Mouse (Mus musculus) layer of hippocampus, postnatal 25 days (tissue): ENCODE measurements at regions not wholly inside any gene's neighbourhood (a gene's known extent, or its start where the extent isn't known, plus 50 kb on each side); places are given as distances from the start of the nearest gene placed in this dataset.
"Not testable (repeated sequence)": the region's sequence is repeated elsewhere in the genome, so short reads cannot be mapped to it uniquely, and the experiment has no call there.

Source experiments
- DNase-seq, 2 experiments: peaks; one replicate each; pipeline ENCODE4 v3.0.0; 2022; ENCODE audit warnings: mixed read lengths in 2 of 2, low spot score in 1 of 2; ENCODE audit errors: extremely low spot score in 1 of 2

DNA sequence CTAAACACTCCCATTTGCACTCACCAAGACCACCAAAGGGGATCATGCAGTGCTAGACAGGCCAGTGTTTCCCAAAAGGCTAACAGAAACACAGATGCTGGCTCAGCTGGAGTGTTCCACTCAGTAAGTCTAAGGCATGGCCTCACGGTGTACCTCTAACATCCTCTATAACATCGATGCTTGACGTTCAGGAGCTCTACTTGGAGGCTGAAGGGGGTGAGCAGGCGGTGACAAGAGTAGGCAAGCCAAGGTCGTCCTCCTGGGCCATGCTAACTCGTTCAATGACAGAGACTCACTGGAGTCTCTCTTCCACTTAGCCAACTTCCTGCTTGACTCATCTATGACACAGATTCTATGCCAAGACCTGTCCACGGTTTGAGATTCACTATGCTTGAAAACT lies 105.9 kb upstream of the Fhl2 start:
- no peak for DNase-seq

DNA sequence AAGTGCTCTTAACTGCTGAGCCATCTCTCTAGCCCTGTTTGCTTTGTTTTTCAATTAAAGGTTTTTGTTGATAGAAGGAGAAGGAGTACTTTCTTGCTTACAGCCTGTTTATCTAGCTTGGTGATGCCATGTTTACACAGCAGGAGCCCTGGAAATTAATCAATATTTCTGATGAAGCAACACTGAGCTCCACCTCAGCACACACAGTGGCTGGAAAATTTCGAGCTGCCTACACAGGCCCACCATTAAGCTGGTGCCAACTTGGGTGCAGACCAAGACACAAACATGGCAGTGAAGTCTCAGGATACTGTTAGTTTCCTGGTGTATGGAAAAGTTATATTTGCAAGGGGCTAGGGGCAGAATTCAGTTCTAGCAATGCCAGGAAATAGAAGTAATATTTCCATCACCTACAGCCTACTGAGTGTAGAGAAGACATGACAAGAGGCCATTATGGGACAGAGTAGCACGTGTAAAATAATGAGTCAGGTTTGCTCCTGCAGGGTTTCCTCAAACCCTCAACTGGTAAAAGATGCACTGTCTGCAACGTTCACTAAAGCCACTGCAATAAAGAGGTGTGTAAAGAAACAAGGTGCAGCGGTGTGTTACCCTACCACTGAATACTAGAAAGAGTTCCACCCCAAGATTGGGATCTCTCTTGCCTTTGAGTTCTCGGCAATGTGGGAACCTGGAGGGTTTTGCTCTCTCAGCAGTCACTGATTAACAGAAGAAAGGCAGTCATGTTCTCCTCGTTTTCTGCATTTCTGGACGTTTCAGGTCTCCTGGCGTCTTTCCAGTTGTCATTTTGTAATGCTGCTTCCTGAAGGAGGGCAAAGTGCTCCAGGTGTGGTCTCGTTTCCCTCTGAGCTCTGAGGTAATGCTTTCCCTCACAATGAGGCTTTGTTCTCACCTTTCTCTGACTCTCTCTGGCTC lies 108.8 kb upstream of the Fhl2 start:
- DNase-seq: no peak

DNA sequence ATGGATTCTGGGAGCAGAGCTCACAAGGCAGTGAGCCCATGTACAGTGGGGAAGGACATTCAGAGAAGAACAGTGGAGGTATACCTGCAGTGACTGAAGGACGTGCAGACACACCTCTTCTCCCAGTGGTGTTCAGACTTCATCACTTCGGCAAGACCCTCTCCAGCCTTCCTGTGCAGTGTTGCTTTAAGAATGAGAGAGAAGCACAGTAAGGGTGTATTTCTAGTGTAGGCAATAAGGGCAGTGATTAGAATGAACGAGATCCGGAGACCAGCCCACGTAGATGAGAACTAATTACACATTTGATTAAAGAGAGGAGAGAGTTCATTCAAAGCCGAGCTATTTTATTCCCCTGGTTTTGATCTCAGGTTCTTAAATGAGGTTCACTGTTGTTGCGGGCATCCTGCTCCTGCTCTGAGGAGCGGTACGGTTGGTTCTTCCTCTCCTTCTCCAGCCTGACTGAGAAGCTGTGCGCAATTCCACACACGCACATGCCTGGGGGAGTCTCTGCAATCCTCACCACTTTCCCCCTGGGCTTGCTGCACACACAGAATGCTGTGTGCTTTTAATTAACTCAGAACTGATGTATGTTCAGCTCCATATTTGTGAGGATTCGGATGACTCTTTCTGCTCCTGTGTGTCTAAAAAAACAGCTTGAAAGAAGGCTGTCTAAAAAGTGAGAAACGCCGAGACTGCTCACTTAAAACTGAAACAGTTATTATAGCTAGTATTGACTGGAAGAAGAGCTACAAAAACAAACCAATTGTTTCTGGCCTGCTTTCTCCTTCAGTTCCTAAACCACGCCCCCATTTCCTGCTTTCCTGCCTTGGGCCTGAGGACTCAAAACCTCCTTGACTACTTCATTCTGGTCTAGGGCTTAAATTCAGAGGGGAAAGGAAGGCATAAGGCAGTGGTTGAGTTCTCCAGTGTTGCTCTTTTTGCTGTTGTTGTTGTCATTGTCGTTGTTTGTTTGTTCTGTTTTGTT lies 114.2 kb upstream of the Fhl2 start:
- DNase-seq: no peak

DNA sequence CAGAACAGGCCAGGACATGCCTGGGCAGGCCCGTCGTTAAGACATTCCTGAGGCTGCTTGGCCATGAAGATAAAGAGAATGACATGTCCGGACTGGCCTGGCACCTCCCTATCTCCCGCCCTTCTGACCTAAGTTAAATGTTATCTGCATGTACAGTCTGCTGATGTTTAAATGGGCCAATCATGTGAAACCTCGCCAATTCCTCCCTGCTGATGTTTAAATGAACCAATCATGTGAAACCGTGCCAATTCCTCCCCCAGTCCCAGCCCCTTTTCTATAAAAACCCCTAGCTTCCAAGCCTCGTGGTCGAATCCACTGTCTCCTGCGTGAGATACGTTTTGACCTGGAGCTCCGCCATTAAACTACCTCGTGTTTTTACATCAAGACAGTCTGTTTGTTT lies 119.5 kb upstream of the Fhl2 start:
- not testable (repeated sequence) for DNase-seq

DNA sequence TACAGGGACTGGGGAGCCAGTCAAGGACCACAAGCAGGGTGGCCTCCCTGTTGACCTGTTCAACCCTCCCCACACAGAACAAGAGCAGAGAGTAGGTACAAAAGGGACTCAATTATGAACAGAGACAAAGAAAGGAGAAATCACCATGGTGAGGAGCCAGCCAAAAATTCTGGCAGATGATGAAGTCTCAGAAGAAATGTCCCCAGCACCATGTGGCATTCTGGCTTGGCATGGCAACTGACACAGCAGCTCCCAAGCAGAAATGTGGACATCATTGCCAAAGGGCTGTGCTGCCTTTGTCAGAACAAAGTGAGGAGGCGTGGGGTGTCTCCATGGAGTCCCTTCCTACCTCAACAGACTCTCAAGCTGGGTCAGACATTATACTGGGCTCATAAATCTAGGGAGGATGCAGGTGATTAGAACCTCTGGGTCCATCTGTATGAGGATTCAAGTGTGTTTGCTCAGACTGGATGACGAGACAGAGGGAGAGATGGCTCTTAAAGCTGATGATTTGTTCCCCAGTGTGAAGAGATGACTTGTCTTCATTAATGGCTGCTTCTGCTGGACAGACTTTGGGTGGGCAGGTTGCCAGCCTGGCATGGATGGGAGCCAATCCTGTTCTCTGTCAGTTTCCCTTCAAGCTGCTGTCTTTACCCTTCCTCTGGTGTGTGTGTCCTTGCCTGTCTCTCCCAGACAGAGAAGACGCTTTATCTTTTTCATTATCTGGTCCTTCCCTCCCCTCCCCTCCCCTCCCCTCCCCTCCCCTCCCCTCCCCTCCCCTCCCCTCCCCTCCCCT lies 120.5 kb upstream of the Fhl2 start:
- peak in 1 of 2 experiments; percentile 60 for DNase-seq

DNA sequence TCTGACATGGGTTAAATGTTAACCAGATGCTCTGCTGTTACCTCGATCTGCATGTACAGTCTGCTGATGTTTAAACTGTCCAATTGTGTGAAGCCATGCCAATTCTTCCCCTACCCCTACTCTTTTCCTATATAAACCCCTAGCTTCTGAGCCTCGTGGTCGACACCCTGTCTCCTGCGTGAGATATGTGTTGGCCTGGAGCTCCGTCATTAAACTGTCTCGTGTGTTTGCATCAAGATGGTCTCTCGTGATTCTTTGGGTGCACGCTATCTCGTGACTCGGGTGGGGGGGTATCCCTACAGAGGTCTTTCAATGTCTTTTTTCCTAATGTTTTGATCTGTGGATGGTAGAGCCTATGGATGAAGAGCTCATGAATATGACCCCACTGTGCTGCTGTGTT lies 110.9 kb upstream of the Nck2 start:
- DNase-seq: not testable (repeated sequence)

DNA sequence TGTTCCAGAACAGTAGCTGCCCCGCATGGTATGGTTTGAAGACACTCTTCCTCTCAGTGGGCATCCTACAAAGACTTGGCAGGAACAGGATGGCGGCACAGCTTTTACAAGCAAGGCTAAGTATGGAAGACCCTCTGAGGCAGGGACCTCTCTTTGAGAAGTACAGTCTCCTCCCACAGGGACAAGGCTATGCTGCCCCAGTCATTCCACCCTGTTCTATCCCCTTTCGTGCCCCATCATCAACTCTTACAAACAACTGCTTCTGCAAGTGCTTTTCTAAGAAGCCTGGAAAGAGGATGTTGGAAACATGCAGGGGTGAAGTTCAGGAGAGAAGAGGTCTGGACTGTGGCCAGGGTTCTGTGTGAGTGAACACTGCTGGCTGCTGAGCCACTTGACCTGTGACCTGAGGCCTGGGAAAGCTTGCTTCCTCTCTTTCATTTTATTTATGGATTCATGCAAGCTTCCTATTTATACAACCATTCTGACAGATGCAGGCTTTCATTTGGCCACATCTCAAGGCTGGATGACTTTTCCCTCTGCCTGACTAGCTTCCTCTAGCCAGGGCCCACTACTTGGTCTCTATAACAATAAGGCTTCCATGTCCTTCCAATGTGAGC lies 107.1 kb upstream of the Nck2 start:
- DNase-seq: no peak

DNA sequence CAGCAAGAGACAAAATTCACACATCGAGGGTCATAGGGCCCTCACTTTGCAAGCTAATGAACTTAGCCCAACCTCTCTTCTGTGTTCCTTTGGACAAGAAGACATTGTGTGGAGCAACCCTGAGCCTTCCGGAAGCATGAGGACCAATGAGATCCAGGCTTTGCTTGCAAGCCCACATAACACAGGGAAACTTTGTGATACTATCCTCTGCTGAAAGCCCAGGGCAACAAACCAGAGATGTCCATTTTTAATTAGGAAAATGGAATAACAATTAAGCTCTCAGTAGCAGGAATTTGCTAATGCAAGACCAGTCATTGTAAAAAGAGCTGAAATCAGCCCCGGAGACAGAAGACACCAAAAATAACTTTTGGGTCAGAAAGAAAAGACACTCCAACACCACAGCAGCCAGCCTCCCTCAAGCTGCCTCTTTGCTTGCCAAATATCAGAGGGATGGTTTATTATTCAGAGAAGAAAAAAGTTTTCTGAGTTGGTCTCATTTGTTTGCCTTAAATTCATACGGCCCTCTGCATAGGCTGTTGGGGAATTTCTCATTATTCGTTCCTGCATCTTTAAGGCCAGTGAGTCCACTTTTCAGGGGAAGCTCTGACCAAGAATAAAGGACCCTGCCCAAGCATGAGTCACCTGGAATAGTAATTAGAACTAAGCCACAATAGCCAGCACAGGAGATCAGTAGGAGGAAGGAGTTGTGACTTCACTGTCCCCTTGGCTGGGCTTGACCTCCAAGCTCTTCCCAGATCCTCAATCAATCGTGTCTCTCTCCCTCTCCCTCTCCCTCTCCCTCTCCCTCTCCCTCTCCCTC lies 106.1 kb upstream of the Nck2 start:
- DNase-seq: no peak

DNA sequence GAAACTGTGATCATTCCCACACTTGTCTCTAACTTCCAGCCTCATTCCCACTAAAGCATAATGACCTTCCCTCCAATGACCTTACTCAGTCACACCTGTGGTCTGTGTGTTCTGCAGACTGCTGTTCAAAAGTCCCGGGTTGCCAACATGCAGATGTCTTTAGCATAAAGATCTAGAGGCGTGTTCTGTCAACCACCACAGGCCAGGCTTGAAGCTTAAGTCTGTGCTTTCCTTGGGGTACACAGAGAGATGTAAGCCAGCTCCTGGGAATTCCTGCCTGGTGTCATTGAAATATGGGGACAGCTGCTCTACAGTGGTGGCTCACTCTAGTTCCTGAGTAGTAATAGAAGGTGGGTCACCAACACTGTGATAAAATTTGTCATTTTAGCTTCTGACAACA lies 101.5 kb upstream of the Nck2 start:
- DNase-seq: no peak

DNA sequence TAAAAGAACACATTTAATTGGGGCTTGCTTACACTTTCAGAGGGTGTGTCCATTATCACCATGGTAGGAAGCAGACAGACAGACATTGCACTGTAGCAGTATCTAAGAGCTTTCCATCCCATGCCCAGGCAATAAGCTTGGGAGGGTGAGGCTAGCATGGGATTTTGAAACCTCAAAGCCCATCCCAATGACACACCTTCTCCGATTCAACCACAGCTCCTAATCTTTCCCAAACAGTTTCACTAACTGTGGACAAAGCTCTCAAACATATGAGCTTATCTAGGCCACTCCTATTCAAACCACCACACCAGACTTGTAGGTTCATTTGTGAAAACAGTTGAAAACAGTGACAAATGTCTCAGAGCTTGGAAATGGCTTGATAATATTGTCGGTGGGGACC lies 101.0 kb upstream of the Nck2 start:
- no peak for DNase-seq

DNA sequence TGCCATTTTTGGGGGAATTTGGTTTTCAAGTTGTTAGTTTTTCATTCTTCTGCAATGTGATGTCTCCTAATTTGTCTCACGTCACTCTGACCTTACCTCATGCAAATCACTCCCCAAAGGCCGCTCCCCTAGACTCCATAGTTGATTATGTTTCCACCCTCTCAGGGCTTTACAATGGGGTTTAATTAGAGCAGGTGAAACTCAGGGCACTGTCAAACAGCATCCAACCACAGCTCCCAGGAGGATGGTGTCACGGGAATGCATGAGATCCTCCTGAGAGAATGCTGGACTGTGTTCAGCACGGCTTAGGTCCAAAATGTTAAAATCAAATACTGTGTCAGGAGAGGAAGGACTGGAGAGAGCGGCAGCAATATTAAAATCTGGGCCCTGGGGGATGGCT lies 100.4 kb upstream of the Nck2 start:
- no peak for DNase-seq

DNA sequence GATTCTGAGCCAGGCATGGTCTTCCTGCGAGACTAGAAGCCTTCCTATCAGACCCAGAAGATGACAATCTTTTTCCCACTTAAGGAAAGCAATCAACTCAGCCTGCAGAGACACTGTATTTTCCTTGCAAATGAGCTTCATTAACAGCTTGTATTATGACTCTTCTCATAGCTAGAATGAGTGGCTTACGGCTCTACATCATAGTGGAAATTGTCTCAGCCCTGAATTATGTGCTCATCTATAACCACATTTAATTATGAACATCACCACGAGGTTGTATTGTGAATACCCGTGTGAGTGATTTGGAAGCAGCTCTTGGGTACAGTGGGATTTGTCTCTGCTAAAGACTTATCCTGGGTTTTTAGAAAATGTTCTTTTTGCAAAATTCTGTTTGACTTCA lies 97.2 kb upstream of the Nck2 start:
- DNase-seq: no peak

DNA sequence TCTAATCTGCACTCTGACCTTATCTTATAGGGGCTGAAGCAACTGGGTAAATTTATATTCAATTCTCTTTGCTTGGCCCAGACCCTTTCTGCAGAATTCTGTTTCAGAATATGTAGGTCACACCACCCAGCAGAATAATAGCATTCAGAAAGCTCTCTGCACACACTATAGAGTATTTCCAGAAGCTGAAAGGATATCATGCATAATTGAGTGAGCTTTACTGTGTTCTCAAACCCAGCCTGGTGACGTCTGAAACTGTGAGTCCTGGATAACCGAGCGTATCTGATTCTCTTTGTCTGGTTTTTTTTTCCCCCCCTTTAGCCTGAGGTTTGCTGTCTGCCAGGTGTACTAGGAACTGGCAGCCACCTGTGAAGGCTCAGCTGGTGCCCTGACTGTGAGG lies 94.4 kb upstream of the Nck2 start:
- DNase-seq: no peak

DNA sequence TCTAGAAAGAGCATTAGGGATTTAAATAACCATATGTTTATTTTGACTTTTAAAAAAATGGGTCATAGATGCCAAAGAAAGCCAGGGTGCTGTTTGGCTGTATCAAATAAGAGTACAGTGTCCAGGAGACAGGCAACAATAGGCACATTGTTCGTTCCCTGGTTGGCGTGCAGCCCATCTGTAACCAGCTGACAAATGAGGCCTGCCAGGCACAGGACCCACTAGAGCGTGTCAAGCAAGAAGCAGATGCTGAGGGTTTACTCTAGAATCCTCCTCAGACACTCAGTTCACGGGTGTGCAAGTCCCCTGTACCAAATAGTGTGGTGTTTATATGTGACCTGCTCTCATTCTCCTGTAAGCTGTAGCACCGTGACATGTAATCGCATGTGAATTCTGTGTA lies 86.2 kb upstream of the Nck2 start:
- DNase-seq: peak; percentile 13 to 32

DNA sequence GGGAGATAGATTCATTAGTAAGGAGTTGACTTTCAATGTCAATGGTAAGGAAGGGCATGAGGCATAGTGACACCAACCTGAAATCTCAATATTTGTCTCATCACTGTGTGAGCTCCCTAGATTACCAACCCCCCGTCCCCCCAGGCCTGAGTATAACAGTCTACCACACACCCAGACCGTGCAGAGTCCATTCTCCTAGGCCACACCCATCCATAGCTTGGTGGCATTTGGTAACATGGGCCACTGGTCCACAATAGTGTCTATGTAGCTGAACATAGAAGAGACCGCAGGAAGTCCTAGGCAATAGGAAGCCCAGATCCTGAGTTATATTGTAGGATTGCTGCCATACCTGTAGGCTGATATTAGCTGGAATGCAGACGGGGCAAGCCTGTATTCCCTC lies 84.7 kb upstream of the Nck2 start:
- DNase-seq: no peak

DNA sequence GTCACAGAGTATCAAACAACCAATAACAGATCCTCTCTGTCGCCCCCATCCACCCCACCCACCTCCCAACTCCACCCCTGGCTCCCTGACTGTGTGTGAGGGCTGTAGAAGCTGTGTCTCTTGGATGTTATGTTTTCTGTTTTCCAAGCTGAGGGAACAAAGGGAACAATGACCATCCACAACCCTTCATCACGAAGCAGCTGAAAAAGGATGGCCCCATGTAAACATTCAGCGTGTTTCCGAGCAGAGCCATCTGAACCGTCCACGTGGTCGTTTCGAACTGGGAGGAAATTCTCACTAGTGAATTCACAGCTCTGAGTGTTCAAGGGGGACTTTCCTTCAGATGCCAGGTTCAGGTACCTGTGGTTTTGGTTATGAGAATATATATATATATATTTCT lies 84.1 kb upstream of the Nck2 start:
- no peak for DNase-seq

DNA sequence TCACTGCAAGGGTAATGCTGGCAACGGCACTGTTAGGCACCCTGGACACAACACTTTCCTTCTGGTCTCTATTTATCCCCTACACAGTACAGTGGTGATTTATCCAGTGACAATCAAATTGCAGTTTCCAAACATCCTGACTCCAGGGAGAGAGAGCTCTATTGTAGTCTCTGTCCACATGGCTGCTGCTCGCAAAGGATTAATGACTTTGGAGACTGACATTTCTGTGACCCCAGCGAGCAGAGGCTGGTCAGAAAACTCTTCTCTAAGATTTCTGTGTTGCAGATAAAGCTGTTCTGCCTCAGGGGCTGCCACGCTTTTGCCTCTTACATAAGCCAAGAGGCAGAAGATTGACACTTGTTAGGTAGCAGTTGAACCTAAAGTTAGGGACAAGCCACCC lies 83.6 kb upstream of the Nck2 start:
- no peak for DNase-seq

DNA sequence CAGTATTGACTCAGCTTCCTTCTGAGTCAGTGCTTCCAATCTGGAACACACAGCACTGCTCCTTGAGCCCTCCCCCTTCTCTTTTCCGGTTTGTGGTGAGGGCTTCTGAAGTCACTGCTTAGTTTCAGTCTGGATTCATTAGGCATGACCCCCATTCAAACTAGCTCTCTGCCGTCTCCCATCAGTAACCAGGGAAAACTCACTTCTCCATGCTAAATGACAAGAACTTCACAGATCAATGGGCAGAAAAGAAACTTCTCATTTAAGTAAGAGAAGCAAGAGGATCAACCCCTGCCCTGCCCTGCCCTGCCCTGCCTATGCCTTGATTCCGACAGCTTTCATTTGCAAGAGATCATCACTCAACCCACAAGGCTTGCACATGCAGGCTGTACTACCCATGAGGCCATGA lies 82.9 kb upstream of the Nck2 start:
- no peak for DNase-seq

DNA sequence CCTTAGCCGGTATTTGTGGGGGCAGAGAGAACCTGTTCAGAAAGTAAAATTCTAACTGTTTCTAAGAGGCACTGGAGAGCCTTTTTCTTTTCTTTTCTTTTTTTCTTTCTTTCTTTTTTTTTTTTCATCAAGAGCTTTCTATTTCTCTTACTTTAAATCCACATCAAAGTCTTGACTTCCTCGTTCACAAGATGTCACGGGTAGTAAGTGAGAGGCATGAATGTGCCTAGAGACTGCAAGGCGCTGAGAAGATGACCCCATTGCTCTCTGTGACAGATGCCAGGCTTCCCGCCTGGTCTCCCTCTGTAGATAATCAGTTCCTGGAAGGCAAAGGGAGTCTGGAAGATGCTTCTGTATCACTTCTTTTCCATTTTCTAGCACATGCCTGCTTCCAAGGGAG lies 82.2 kb upstream of the Nck2 start:
- DNase-seq: no peak
